Mouse (Mus musculus) cortical plate, adult 2 months (tissue): Measurements from ENCODE around the gene 4931417E11Rik. TPM values are rescaled to one million over a fixed set of nuclear protein-coding genes. Genes with fewer than 3 reads are reported as not detected.
A peak's percentile ranks its signal among the peaks of the same experiment; 100 is the strongest.

ENCODE experiments used
- H3K27ac ChIP-seq: fragments of 200-500 bp; 2 replicates; pipeline ENCODE4 v1.5.1; 2012; ENCODE audit warnings: low read length, control low read depth, inconsistent platforms; ENCODE audit not compliant: insufficient read depth
- H3K4me1 ChIP-seq: fragments of 200-500 bp; 2 replicates; pipeline ENCODE4 v1.6.1; 2011; ENCODE audit warnings: low read length; ENCODE audit not compliant: control insufficient read depth, insufficient read depth
- H3K4me3 ChIP-seq: fragments of 200-500 bp; 2 replicates; pipeline ENCODE4 v1.5.1; 2011; ENCODE audit warnings: mild to moderate bottlenecking, low read length, control low read depth; ENCODE audit not compliant: insufficient read depth
- CTCF ChIP-seq: fragments of 200-500 bp; IDR thresholded peaks from 2 replicates; pipeline ENCODE4 v1.5.1; 2011; ENCODE audit warnings: mild to moderate bottlenecking, control low read depth, low read length; ENCODE audit not compliant: insufficient read depth; ENCODE audit errors: extremely low read depth
- POLR2A ChIP-seq: fragments of 200-500 bp; IDR thresholded peaks from 2 replicates; pipeline ENCODE4 v1.6.1; 2011; ENCODE audit warnings: mild to moderate bottlenecking, low read length, control low read depth; ENCODE audit not compliant: insufficient read depth; ENCODE audit errors: extremely low read depth
- polyA plus RNA-seq: library from polyadenylated mRNA; depleted of rRNA; stranded (reverse); fragments of >200 nt; gene quantifications from 2 replicates; pipeline ENCODE4 v1.2.3, GENCODE M21; 2012; rRNA removed

Gene 4931417E11Rik
- polyA plus RNA-seq = not detected in 2 replicates

GRCm38 (mm10) chr6:73469567-73469966, at the start of gene 4931417E11Rik:
Gene 4931417E11Rik (minus strand): TSS chr6:73469667.
- no peak within 1 kb of the TSS for H3K27ac ChIP-seq
- H3K4me3 ChIP-seq = no peak within 1 kb of the TSS
- TF ChIP-seq CTCF = no peak
- no peak for TF ChIP-seq POLR2A
- no peaks in the 10 kb centered on the region for H3K4me1 ChIP-seq

- Histone ChIP-seq H3K27ac (no peak overlapping the region), H3K4me3 (no peak overlapping the region), H3K4me1 (no peaks in the 10 kb centered on the region)
- no peak for TF ChIP-seq POLR2A
- TF ChIP-seq CTCF = peak; percentile 90
Observed at GRCm38 (mm10) chr6:73517818-73518396, 48.4 kb upstream of the 4931417E11Rik start.

DNA sequence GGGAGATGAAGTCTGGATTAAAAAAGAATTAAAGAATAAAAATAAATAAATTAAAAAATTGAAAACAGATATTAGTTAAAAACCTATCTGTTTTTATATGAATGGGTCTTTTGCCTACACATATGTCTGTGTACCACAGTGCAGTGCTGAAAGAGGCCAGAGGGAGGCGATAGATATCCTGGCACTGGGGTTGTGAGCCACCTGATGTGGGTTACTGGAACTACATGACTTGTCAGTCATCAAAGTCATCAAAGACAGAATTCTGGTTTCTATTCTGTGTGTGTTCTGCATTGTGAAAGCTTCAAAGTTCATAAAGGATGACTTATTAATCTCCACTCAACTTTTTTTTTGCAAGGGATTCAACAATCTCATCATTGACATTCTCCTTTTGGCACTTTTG, 43.4 kb upstream of the 4931417E11Rik start:
- no peak for TF ChIP-seq POLR2A
- TF ChIP-seq CTCF = 0 out of 2 replicates have a peak, but pooled peaks have one; percentile 5
- no peak overlapping the region for H3K27ac ChIP-seq
- no peaks in the 10 kb centered on the region for H3K4me1 ChIP-seq
- no peak overlapping the region for H3K4me3 ChIP-seq

GRCm38 (mm10) chr6:73499631-73500030, 30.2 kb upstream of the 4931417E11Rik start:
- Histone ChIP-seq H3K4me1 (no peaks in the 10 kb centered on the region), H3K4me3 (no peak overlapping the region), H3K27ac (no peak overlapping the region)
- TF ChIP-seq CTCF = no peak
- no peak for TF ChIP-seq POLR2A

DNA sequence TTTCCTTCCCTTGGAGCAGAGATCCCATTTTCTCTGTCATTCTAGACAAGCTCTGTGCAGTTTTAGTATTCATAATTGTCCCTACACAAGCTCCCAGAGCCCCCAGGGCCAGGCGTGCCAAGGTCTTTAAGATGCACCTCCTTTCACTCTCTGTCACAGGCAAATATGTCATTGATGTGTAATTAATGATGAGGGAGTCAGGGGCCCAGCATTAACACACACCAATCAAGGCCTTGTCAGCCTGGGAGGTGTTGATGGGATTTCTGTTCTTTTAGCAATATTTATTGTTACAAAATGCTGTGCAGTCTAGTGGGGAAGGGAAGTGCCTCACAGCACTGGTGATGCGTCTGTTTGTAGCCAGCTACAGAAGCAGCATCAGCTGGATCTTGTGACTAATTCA, 27.9 kb upstream of the 4931417E11Rik start:
- Histone ChIP-seq H3K4me1 (no peaks in the 10 kb centered on the region), H3K4me3 (no peak overlapping the region), H3K27ac (no peak overlapping the region)
- TF ChIP-seq CTCF = no peak
- TF ChIP-seq POLR2A = no peak

- Histone ChIP-seq H3K27ac (no peak overlapping the region), H3K4me1 (no peaks in the 10 kb centered on the region), H3K4me3 (no peak overlapping the region)
- TF ChIP-seq CTCF (no peak), POLR2A (no peak)
Observed at GRCm38 (mm10) chr6:73490524-73490923, 21.1 kb upstream of the 4931417E11Rik start.

DNA sequence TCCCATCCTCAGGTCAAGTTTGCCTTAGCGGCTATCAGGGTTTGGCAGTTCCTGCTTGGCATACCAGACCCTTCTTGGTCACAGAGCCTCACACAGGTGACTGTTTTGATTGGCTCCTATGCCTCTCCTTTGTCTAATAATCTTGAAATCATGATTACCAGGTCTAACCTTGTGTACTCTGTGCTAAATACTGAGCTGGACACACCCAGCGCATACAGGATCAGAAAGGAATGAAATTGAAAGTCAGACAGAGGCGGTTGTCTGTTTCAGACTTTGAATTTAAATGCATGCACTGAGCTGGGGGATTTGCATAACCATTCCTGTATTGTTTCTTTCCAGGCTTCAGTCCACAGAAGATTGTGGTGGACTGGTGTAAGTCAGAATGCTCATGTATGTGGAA, 16.1 kb upstream of the 4931417E11Rik start:
- Histone ChIP-seq H3K4me1 (no peaks in the 10 kb centered on the region), H3K27ac (no peak overlapping the region), H3K4me3 (no peak overlapping the region)
- no peak for TF ChIP-seq POLR2A
- TF ChIP-seq CTCF = no peak

GRCm38 (mm10) chr6:73466084-73466483, 3.4 kb downstream of the 4931417E11Rik start:
- H3K4me3 ChIP-seq = no peak overlapping the region
- no peak for TF ChIP-seq POLR2A
- TF ChIP-seq CTCF = no peak
- H3K27ac ChIP-seq = no peak overlapping the region

DNA sequence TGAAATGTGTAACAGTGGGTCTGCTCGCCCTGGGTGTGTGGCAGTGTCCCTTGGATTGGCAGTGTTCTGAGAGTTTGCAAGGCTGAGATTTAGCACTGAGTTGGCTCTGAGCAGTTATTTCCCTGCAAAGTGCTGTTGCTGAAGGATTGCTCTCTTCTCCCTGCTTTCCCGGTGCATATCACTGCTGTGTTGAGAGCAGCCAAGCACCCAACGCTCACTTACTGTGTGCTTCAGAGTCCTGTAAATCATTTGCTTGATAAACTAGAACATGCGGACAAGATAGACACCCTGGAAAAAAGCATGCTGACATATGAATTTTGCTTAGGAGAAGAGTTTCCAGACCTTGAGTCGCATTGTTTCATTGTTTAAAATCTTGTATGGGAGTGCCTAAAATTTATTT, 6.9 kb downstream of the 4931417E11Rik start:
- H3K4me3 ChIP-seq = no peak overlapping the region
- H3K27ac ChIP-seq = no peak overlapping the region
- no peaks in the 10 kb centered on the region for H3K4me1 ChIP-seq
- TF ChIP-seq POLR2A = no peak
- TF ChIP-seq CTCF = no peak

More at GRCm38 (mm10) chr6:73466084-73466483, 3.4 kb downstream of the 4931417E11Rik start:
- H3K4me1 ChIP-seq = no peaks in the 10 kb centered on the region

- Histone ChIP-seq H3K27ac (no peak overlapping the region), H3K4me1 (no peaks in the 10 kb centered on the region), H3K4me3 (no peak overlapping the region)
- TF ChIP-seq POLR2A (no peak), CTCF (no peak)
Observed at GRCm38 (mm10) chr6:73433912-73434311, 35.6 kb downstream of the 4931417E11Rik start.
